Mouse (Mus musculus) CH12.LX (cell line): ENCODE results near the gene 4930519G04Rik. TPM values are rescaled to one million over a fixed set of nuclear protein-coding genes. Genes with fewer than 3 reads are reported as not detected.

ENCODE experiments used
- DNase-seq: peaks from one replicate; pipeline ENCODE4 v3.0.0-alpha.2; 2013; ENCODE audit errors: extremely low read depth
- H3K27ac ChIP-seq: 2 replicates; pipeline ENCODE4 v1.5.1; 2012; ENCODE audit warnings: low read depth, mild to moderate bottlenecking, control low read depth, moderate library complexity; ENCODE audit not compliant: insufficient read depth
- H3K27me3 ChIP-seq: replicated peaks from 2 replicates; pipeline ENCODE3; 2012; ENCODE audit warnings: inconsistent platforms
- H3K36me3 ChIP-seq, 2 experiments: replicated peaks in 1 of 2; 2 replicates each; pipeline versions ENCODE3 to v1.6.1; 2012; ENCODE audit warnings: inconsistent platforms in 1 of 2, low read length in 1 of 2, mild to moderate bottlenecking in 1 of 2, mixed read lengths in 1 of 2, moderate library complexity in 1 of 2; ENCODE audit not compliant: control insufficient read depth in 1 of 2, insufficient read depth in 1 of 2
- H3K4me1 ChIP-seq, 2 experiments: 2 replicates each; pipeline ENCODE4 v1.6.1; 2012; ENCODE audit warnings: inconsistent platforms in 1 of 2, moderate library complexity in 1 of 2; ENCODE audit not compliant: insufficient read depth in 2 of 2, control insufficient read depth in 1 of 2
- H3K4me2 ChIP-seq: 2 replicates; pipeline ENCODE4 v1.6.1; 2012; ENCODE audit warnings: low read depth, mild to moderate bottlenecking, control low read depth; ENCODE audit not compliant: poor library complexity, insufficient read depth, severe bottlenecking
- H3K4me3 ChIP-seq, 3 experiments: fragments of 150-350 bp in 1 of 3; sonication (generic) in 1 of 3; replicated peaks in 1 of 3; 2 replicates each; pipeline versions ENCODE3 to v1.5.1; 2011 to 2012; ENCODE audit warnings: low read depth in 2 of 3, low read length in 2 of 3, mild to moderate bottlenecking in 2 of 3, moderate library complexity in 2 of 3, control low read depth in 1 of 3, improper control_type of control experiment in 1 of 3, inconsistent platforms in 1 of 3, mixed read lengths in 1 of 3; ENCODE audit not compliant: poor library complexity in 1 of 3
- H3K79me2 ChIP-seq: replicated peaks from 2 replicates; pipeline ENCODE4 v1.6.1; 2012; ENCODE audit warnings: mild to moderate bottlenecking, moderate library complexity; ENCODE audit not compliant: control insufficient read depth, poor library complexity, insufficient read depth, severe bottlenecking; ENCODE audit errors: extremely low read depth
- H3K9ac ChIP-seq: 2 replicates; pipeline ENCODE4 v1.6.1; 2012; ENCODE audit warnings: low read depth, mild to moderate bottlenecking, control low read depth, moderate library complexity; ENCODE audit not compliant: insufficient read depth
- H3K9me3 ChIP-seq: replicated peaks from 2 replicates; pipeline ENCODE3; 2012; ENCODE audit warnings: low read length, inconsistent platforms, mixed read lengths
- CHD2 ChIP-seq: IDR thresholded peaks from 2 replicates; pipeline ENCODE4 v1.6.1; 2011; ENCODE audit warnings: low read length, improper control_type of control experiment
- ELF1 ChIP-seq: IDR thresholded peaks from 2 replicates; pipeline ENCODE4 v1.6.1; 2014; ENCODE audit warnings: low read depth, mild to moderate bottlenecking, inconsistent platforms, low read length, improper control_type of control experiment
- GABPA ChIP-seq: IDR thresholded peaks from 2 replicates; pipeline ENCODE4 v1.6.1; 2012; ENCODE audit warnings: low read depth, low read length, improper control_type of control experiment, inconsistent platforms; ENCODE audit not compliant: insufficient replicate concordance
- KAT2A ChIP-seq: IDR thresholded peaks from 2 replicates; pipeline ENCODE4 v1.6.1; 2012; ENCODE audit warnings: low read length, improper control_type of control experiment, inconsistent platforms; ENCODE audit not compliant: insufficient replicate concordance
- MAFK ChIP-seq: IDR thresholded peaks from 2 replicates; pipeline ENCODE4 v1.6.1; 2011; ENCODE audit warnings: low read length, improper control_type of control experiment; ENCODE audit not compliant: insufficient replicate concordance
- MAX ChIP-seq: IDR thresholded peaks from 2 replicates; pipeline ENCODE4 v1.6.1; 2011; ENCODE audit warnings: low read length, improper control_type of control experiment
- MAZ ChIP-seq: IDR thresholded peaks from 2 replicates; pipeline ENCODE4 v1.6.1; 2012; ENCODE audit warnings: low read depth, mild to moderate bottlenecking, inconsistent platforms, low read length, improper control_type of control experiment, moderate library complexity
- MEF2A ChIP-seq: IDR thresholded peaks from 2 replicates; pipeline ENCODE4 v1.6.1; 2014; ENCODE audit warnings: low read depth, mild to moderate bottlenecking, inconsistent platforms, low read length, improper control_type of control experiment, borderline replicate concordance
- NRF1 ChIP-seq: IDR thresholded peaks from 2 replicates; pipeline ENCODE4 v1.6.1; 2014; ENCODE audit warnings: low read depth, mild to moderate bottlenecking, inconsistent platforms, low read length, improper control_type of control experiment, moderate library complexity
- PAX5 ChIP-seq: IDR thresholded peaks from 2 replicates; pipeline ENCODE4 v1.6.1; 2012; ENCODE audit warnings: low read length, inconsistent platforms, mixed read lengths
- POLR2A ChIP-seq: IDR thresholded peaks from 2 replicates; pipeline ENCODE4 v1.6.1; 2011; ENCODE audit warnings: low read depth, mild to moderate bottlenecking, improper control_type of control experiment, low read length
- POLR2AphosphoS2 ChIP-seq: IDR thresholded peaks from 2 replicates; pipeline ENCODE4 v1.6.1; 2011; ENCODE audit warnings: low read depth, low read length, improper control_type of control experiment
- RCOR1 ChIP-seq: conservative IDR thresholded peaks from 2 replicates; pipeline ENCODE4 v1.6.1; 2012; ENCODE audit warnings: low read depth, mild to moderate bottlenecking, inconsistent platforms, low read length, improper control_type of control experiment
- SIN3A ChIP-seq: IDR thresholded peaks from 2 replicates; pipeline ENCODE4 v1.6.1; 2012; ENCODE audit warnings: low read length, improper control_type of control experiment, inconsistent platforms
- SMC3 ChIP-seq: IDR thresholded peaks from 2 replicates; pipeline ENCODE4 v1.6.1; 2011; ENCODE audit warnings: low read depth, low read length, improper control_type of control experiment
- UBTF ChIP-seq: IDR thresholded peaks from 2 replicates; pipeline ENCODE4 v1.6.1; 2012; ENCODE audit warnings: low read depth, mild to moderate bottlenecking, inconsistent platforms, low read length, improper control_type of control experiment, moderate library complexity
- ZKSCAN1 ChIP-seq: IDR thresholded peaks from 2 replicates; pipeline ENCODE4 v1.6.1; 2012; ENCODE audit warnings: low read depth, inconsistent platforms, low read length, improper control_type of control experiment, borderline replicate concordance
- ZMIZ1 ChIP-seq: IDR thresholded peaks from 2 replicates; pipeline ENCODE4 v1.6.1; 2012; ENCODE audit warnings: low read depth, mild to moderate bottlenecking, inconsistent platforms, low read length, improper control_type of control experiment
- ZNF384 ChIP-seq: IDR thresholded peaks from 2 replicates; pipeline ENCODE4 v1.6.1; 2012; ENCODE audit warnings: low read depth, low read length, improper control_type of control experiment, inconsistent platforms
- dilution Hi-C: fragments of 300-500 bp; cut with MboI; formaldehyde crosslinking; loops from 2 replicates; pipeline ENCODE4 v1.14.3; 2020; ENCODE audit warnings: low sequenced_read_pairs; ENCODE audit not compliant: extremely low pct_unique_long_range_greater_than_20kb, extremely low pct_ligation_motif_present
- in situ Hi-C: fragments of 300-500 bp; cut with MboI; formaldehyde crosslinking; loops from 3 replicates; pipeline ENCODE4 v1.14.3; 2019; ENCODE audit warnings: low sequenced_read_pairs, low pct_ligation_motif_present, low pct_unique_long_range_greater_than_20kb, mixed read lengths
- polyA plus RNA-seq: library from polyadenylated mRNA; unstranded; fragments of >175 nt; gene quantifications from 2 replicates; pipeline ENCODE4 v1.2.1, GENCODE M21; 2012; ENCODE audit warnings: low read depth; ENCODE audit not compliant: insufficient read length
- total RNA-seq, 2 experiments: library from RNA; depleted of rRNA; stranded (reverse); fragments of 300-350 nt in 1 of 2; fragments of >200 nt in 1 of 2; gene quantifications; 2 replicates each; pipeline ENCODE4 v1.2.3; 2012 to 2014

Gene 4930519G04Rik
- total and polyA plus RNA-seq, 3 experiments: not detected

GRCm38 (mm10) chr5:114908598-114909305, 55.3 kb downstream of the 4930519G04Rik start:
- H3K79me2 ChIP-seq: no peaks in the 10 kb centered on the region
- H3K4me1 ChIP-seq: no peaks in the 10 kb centered on the region
- H3K27me3 ChIP-seq: no peaks in the 10 kb centered on the region
- in situ Hi-C loops (loop anchor here (25.0 kb wide), 1 partner anchor 196 kb away; the partner anchor contains the start of gene Tchp), dilution Hi-C loops (no loop called here)
- H3K9ac ChIP-seq: no peak overlapping the region
- no peak for TF ChIP-seq UBTF
- no peak for TF ChIP-seq ELF1
- no peak for TF ChIP-seq POLR2AphosphoS2
- no peak for TF ChIP-seq SMC3
- TF ChIP-seq POLR2A: no peak
- no peak for TF ChIP-seq GABPA
- H3K27ac ChIP-seq: no peak overlapping the region
- no peak overlapping the region for H3K4me2 ChIP-seq
- H3K9me3 ChIP-seq: peaks cover 19% of the 10 kb centered on the region
- H3K4me3 ChIP-seq: no peak overlapping the region
- no peak for DNase-seq
- H3K36me3 ChIP-seq: no peaks in the 10 kb centered on the region

- no peak for DNase-seq
- in situ Hi-C loops: loop anchor here (25.0 kb wide), 1 partner anchor 201 kb away; the partner anchor contains the start of gene Tchp
These were observed 60.2 kb downstream of the 4930519G04Rik start for GRCm38 (mm10) chr5:114913686-114914085.

GRCm38 (mm10) chr5:114914855-114915254, 61.4 kb downstream of the 4930519G04Rik start:
- H3K9me3 ChIP-seq: no peaks in the 10 kb centered on the region
- no peak overlapping the region for H3K9ac ChIP-seq
- DNase-seq: no peak
- no peaks in the 10 kb centered on the region for H3K27me3 ChIP-seq
- dilution Hi-C loops: no loop called here
- TF ChIP-seq ELF1: no peak
- no peak for TF ChIP-seq KAT2A
- no peak for TF ChIP-seq NRF1
- TF ChIP-seq MEF2A: no peak
- no peak for TF ChIP-seq ZMIZ1
- no peak for TF ChIP-seq MAFK
- no peak for TF ChIP-seq MAZ
- TF ChIP-seq GABPA: no peak
- TF ChIP-seq RCOR1: no peak
- TF ChIP-seq MAX: no peak
- no peak for TF ChIP-seq PAX5
- TF ChIP-seq CHD2: no peak
- H3K79me2 ChIP-seq: no peaks in the 10 kb centered on the region
- in situ Hi-C loops: loop anchor here (25.0 kb wide), 1 partner anchor 203 kb away; the partner anchor contains the start of gene Tchp
- no peak overlapping the region for H3K4me3 ChIP-seq
- no peak overlapping the region for H3K4me2 ChIP-seq
- H3K4me1 ChIP-seq: peaks cover 4 to 17% of the 10 kb centered on the region in 2 experiments; a peak in 2 of 4 replicates
- H3K36me3 ChIP-seq: no peaks in the 10 kb centered on the region
- H3K27ac ChIP-seq: no peak overlapping the region

More at GRCm38 (mm10) chr5:114913686-114914085, 60.2 kb downstream of the 4930519G04Rik start:
- Histone ChIP-seq H3K27me3 (no peaks in the 10 kb centered on the region), H3K4me2 (no peak overlapping the region), H3K27ac (no peak overlapping the region)
- TF ChIP-seq ZKSCAN1: no peak
- TF ChIP-seq ZNF384: no peak
- TF ChIP-seq SIN3A: no peak
- no peak for TF ChIP-seq MAZ
- TF ChIP-seq, all 38 proteins: peak for 0
- H3K4me3 ChIP-seq: no peak overlapping the region
- no peaks in the 10 kb centered on the region for H3K79me2 ChIP-seq
- peaks cover 4 to 17% of the 10 kb centered on the region in 2 experiments; a peak in 2 of 4 replicates for H3K4me1 ChIP-seq
- H3K9me3 ChIP-seq: no peaks in the 10 kb centered on the region
- no peaks in the 10 kb centered on the region for H3K36me3 ChIP-seq
- dilution Hi-C loops: no loop called here
- no peak overlapping the region for H3K9ac ChIP-seq
